Mouse (Mus musculus): Measurements from ENCODE around the gene C1qa. TPM values are rescaled to one million over a fixed set of nuclear protein-coding genes. Genes with fewer than 3 reads are reported as not detected.

Gene C1qa
- total RNA-seq (2012; rRNA removed) = 0.12 TPM in 1 of 2 replicates, not detected in the other
- not detected for polyA plus RNA-seq (2012; ENCODE audit: insufficient read depth in 1 of 2, insufficient read length in 2 of 2, low read depth in 1 of 2, low replicate concordance in 2 of 2, missing spikeins in 1 of 2)

GRCm38 (mm10) chr4:136898637-136899036, at the start of gene C1qa:
Gene C1qa (minus strand): TSS chr4:136898803.
- Histone ChIP-seq H3K9me3 (replicated peaks; ENCODE audit: insufficient read depth, low read length) (no peaks in the 10 kb centered on the region), H3K9ac (ENCODE audit: control insufficient read depth, low read depth, low read length, poor library complexity, severe bottlenecking) (no peak within 1 kb of the TSS), H3K27ac (ENCODE audit: control insufficient read depth, low read depth, low read length) (no peak within 1 kb of the TSS), H3K36me3 (ENCODE audit: control insufficient read depth in 1 of 2, insufficient read depth in 2 of 2, low read length in 2 of 2) (no peaks in the 10 kb centered on the region), H3K79me2 (ENCODE audit: control insufficient read depth, insufficient read depth, low read length, poor library complexity) (no peaks in the 10 kb centered on the region), H3K4me1 (ENCODE audit: control insufficient read depth in 1 of 2, insufficient read depth in 2 of 2, low read length in 2 of 2) (no peaks in the 10 kb centered on the region), H3K27me3 (ENCODE audit: control insufficient read depth in 1 of 2, insufficient read depth in 2 of 2, low read length in 2 of 2) (no peaks in the 10 kb centered on the region), H3K4me3 (ENCODE audit: control insufficient read depth in 1 of 2, insufficient read depth in 1 of 2, low read depth in 2 of 2, low read length in 2 of 2) (no peak within 1 kb of the TSS)
- DNase-seq (ENCODE audit: low read depth, low spot score) = no peak
- no peak for TF ChIP-seq POLR2AphosphoS5 (IDR thresholded peaks at IDR 0.05; ENCODE audit: borderline replicate concordance, low read depth, low read length)
- no peak for TF ChIP-seq RCOR1 (IDR thresholded peaks at IDR 0.05; ENCODE audit: low read depth, low read length)

GRCm38 (mm10) chr4:136945397-136945796, 46.8 kb upstream of the C1qa start:
- Histone ChIP-seq H3K27ac (ENCODE audit: control insufficient read depth, low read depth, low read length) (no peak overlapping the region), H3K36me3 (ENCODE audit: control insufficient read depth in 1 of 2, insufficient read depth in 2 of 2, low read length in 2 of 2) (no peaks in the 10 kb centered on the region), H3K9me3 (replicated peaks; ENCODE audit: insufficient read depth, low read length) (no peaks in the 10 kb centered on the region), H3K9ac (ENCODE audit: control insufficient read depth, low read depth, low read length, poor library complexity, severe bottlenecking) (no peak overlapping the region), H3K4me3 (ENCODE audit: control insufficient read depth in 1 of 2, insufficient read depth in 1 of 2, low read depth in 2 of 2, low read length in 2 of 2) (no peak overlapping the region), H3K79me2 (ENCODE audit: control insufficient read depth, insufficient read depth, low read length, poor library complexity) (no peaks in the 10 kb centered on the region), H3K27me3 (ENCODE audit: control insufficient read depth in 1 of 2, insufficient read depth in 2 of 2, low read length in 2 of 2) (peaks cover 0 to 1% of the 10 kb centered on the region in 2 experiments; a peak in 1 of 4 replicates), H3K4me1 (ENCODE audit: control insufficient read depth in 1 of 2, insufficient read depth in 2 of 2, low read length in 2 of 2) (no peaks in the 10 kb centered on the region)
- TF ChIP-seq KAT2A (conservative IDR thresholded peaks at IDR 0.05; ENCODE audit: low read depth, low read length) (no peak), UBTF (IDR thresholded peaks at IDR 0.05; ENCODE audit: borderline replicate concordance, insufficient read depth, low read depth, low read length) (no peak), RCOR1 (IDR thresholded peaks at IDR 0.05; ENCODE audit: low read depth, low read length) (no peak), CHD2 (IDR thresholded peaks at IDR 0.05; ENCODE audit: low read length) (no peak), TBP (IDR thresholded peaks at IDR 0.05; ENCODE audit: low read depth, low read length) (no peak), NRF1 (IDR thresholded peaks at IDR 0.05; ENCODE audit: insufficient read depth, low read depth, low read length, poor library complexity, severe bottlenecking) (no peak), MXI1 (IDR thresholded peaks at IDR 0.05; ENCODE audit: low read depth, low read length) (no peak), MYB (IDR thresholded peaks at IDR 0.05; ENCODE audit: low read depth, low read length) (no peak), POLR2AphosphoS5 (IDR thresholded peaks at IDR 0.05; ENCODE audit: borderline replicate concordance, low read depth, low read length) (no peak), SMC3 (IDR thresholded peaks at IDR 0.05; ENCODE audit: low read depth, low read length) (no peak), MAX (IDR thresholded peaks at IDR 0.05; ENCODE audit: low read length) (no peak), ZNF384 (IDR thresholded peaks at IDR 0.05; ENCODE audit: low read depth, low read length) (no peak), ZMIZ1 (IDR thresholded peaks at IDR 0.05; ENCODE audit: low read depth, low read length) (no peak), TAL1 (IDR thresholded peaks at IDR 0.05; ENCODE audit: low read length) (no peak), POLR2A (IDR thresholded peaks at IDR 0.05; ENCODE audit: control insufficient read depth in 1 of 2, insufficient read depth in 1 of 2, low read depth in 1 of 2, low read length in 2 of 2, poor library complexity in 1 of 2) (no peak), SIN3A (IDR thresholded peaks at IDR 0.05; ENCODE audit: low read length) (no peak), CHD1 (IDR thresholded peaks at IDR 0.05; ENCODE audit: low read depth, low read length) (no peak), NELFE (IDR thresholded peaks at IDR 0.05; ENCODE audit: low read depth, low read length) (no peak), JUND (IDR thresholded peaks at IDR 0.05; ENCODE audit: low read depth, low read length) (no peak)
- DNase-seq (ENCODE audit: low read depth, low spot score) = no peak

Data from MEL (cell line).